Mouse (Mus musculus): ENCODE results near the gene Gucy1a1.

DNA sequence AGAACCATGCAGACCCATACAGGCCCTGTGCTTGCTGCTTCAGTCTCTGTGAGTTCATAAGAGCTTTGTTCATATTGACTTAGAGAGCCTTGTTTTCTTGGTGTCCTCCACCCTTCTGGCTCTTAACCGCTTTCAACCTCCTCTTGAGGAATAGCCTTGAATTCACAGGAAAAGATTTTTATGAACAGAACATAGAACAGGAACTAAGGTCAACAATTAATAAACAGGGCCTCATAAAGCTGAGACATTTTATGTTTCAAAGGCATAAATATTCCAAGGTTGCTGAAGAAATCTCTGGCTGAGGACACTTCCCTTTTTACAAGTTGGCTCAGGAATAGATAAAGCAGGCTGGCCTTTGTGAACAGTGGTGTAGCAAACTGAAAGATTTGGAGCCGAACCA lies 21.5 kb upstream of the Gucy1a1 start:
- no peak for TF ChIP-seq CTCF (IDR thresholded peaks at IDR 0.05; ENCODE audit: control insufficient read depth, insufficient read depth, low read length)
- no peak for TF ChIP-seq POLR2A (IDR thresholded peaks at IDR 0.05; ENCODE audit: borderline replicate concordance, control insufficient read depth, low read depth, low read length)
